Mouse (Mus musculus) embryonic facial prominence, embryonic 14.5 days (tissue): ENCODE measurements at regions not wholly inside any gene's neighbourhood (a gene's known extent, or its start where the extent isn't known, plus 50 kb on each side); places are given as distances from the start of the nearest gene placed in this dataset.

Source experiments
- ATAC-seq: fragments of 200-750 bp; cut with Nextera tagmentation; 2 replicates; pipeline ENCODE4 v1.8.0; 2017; ENCODE audit warnings: low read depth, moderate number of reproducible peaks, moderate TSS enrichment
- DNase-seq: peaks from one replicate; pipeline ENCODE4 v3.0.0-alpha.2; 2015; ENCODE audit warnings: low spot score
- H3K27ac ChIP-seq: fragments of 300-500 bp; sonication (generic); replicated peaks from 2 replicates; pipeline ENCODE4 v1.5.1; 2014; ENCODE audit warnings: low read depth, mild to moderate bottlenecking, low read length, moderate library complexity
- H3K27me3 ChIP-seq: fragments of 300-500 bp; sonication (generic); replicated peaks from 2 replicates; pipeline ENCODE4 v1.6.1; 2014; ENCODE audit warnings: low read length; ENCODE audit not compliant: control insufficient read depth, insufficient read depth
- H3K36me3 ChIP-seq: fragments of 300-500 bp; sonication (generic); 2 replicates; pipeline ENCODE4 v1.6.1; 2014; ENCODE audit warnings: low read length, mixed read lengths; ENCODE audit not compliant: control insufficient read depth, insufficient read depth
- H3K4me1 ChIP-seq: fragments of 300-500 bp; sonication (generic); 2 replicates; pipeline ENCODE4 v1.6.1; 2014; ENCODE audit warnings: antibody characterized with exemption, low read length; ENCODE audit not compliant: control insufficient read depth, insufficient read depth
- H3K4me2 ChIP-seq: fragments of 300-500 bp; sonication (generic); 2 replicates; pipeline ENCODE4 v1.6.1; 2014; ENCODE audit warnings: low read depth, mild to moderate bottlenecking, low read length, moderate library complexity, mixed read lengths
- H3K4me3 ChIP-seq: fragments of 300-500 bp; sonication (generic); 2 replicates; pipeline ENCODE4 v1.5.1; 2014; ENCODE audit warnings: low read depth, mild to moderate bottlenecking, low read length
- H3K9ac ChIP-seq: fragments of 300-500 bp; sonication (generic); 2 replicates; pipeline ENCODE4 v1.6.1; 2014; ENCODE audit warnings: low read depth, mild to moderate bottlenecking, low read length, moderate library complexity, mixed read lengths
- H3K9me3 ChIP-seq: fragments of 300-500 bp; sonication (generic); 2 replicates; pipeline ENCODE4 v1.6.1; 2016; ENCODE audit warnings: low read length; ENCODE audit not compliant: control insufficient read depth
- WGBS: fragments of 180-500 bp; shearing (Covaris S2); extraction: QIAGEN DNeasy Blood & Tissue Kit; methylation state at CpG from one replicate; pipeline ENCODE4 v1.1.7; 2014; 5-methylcytosine and 5-hydroxymethylcytosine counted together

DNA sequence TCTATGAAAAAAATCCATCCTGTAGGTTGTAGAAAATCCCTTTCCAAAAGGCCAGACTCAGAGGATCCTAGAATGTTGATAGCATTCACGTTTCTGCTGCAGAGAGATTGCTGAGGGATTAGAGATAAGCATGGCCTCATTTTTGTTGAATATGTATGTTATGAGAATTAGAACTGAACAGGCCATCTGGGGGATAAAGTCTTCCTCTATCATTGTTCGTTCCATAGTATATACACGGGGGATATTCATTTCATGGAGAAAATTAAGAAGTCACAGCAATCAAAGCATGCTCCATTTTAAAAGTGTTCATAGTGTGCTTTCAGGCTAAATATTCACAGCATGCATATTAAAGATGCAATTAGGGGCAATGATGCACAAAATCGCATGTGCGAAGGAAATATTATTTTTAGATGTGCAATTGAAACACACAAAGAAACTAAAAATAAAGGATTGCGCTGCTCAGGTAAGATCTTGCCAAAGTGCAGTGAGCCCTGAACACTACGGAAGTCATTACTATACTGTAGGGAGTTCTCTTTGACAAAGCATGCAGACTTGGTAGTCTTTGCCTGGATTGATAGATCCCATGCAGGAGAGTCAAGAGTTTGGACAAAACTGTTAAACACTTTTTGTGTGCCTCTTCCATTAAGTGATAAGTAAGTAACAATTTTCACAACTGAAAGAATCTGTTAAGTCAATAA is 511.5 kb downstream of the Phf3 start:
- WGBS, result 76% methylated on average over 7 of the region's 7 CpGs
- H3K4me2 ChIP-seq, result no peak overlapping the region

DNA sequence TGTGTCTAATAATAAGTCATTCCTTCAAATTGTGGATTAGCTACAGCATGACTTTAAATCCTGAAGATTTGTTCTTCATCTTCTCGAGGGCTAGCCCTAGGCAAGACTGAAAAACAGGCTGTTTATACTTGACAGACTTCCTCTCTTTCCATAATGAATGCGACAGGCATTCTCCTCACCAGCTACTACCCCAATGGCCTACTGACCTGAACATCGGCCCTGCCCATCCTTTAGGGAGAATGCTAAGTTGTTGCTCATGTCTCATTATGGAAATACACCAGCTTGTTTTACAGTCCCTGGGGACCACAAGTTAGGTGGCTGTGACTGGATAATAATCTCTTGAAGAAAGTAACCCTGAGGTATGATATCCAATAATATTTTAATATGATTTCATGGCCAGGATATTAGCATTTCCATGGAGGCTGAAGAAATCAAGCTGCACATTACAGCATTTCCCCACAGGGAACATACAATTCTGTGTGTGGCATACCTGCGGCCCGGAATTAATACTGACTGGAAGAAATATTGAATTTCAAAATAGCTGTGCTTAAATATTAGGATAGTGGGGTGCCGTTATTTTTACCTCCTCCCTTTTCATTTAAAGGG is 553.0 kb downstream of the Phf3 start:
- H3K27ac ChIP-seq, result no peak overlapping the region
- no peaks in the 10 kb centered on the region for H3K4me1 ChIP-seq
- no peak for ATAC-seq
- DNase-seq, result no peak
- no peaks in the 10 kb centered on the region for H3K9me3 ChIP-seq
- H3K36me3 ChIP-seq, result no peaks in the 10 kb centered on the region
- no peaks in the 10 kb centered on the region for H3K27me3 ChIP-seq
- no peak overlapping the region for H3K4me2 ChIP-seq
- 70% methylated on average over 6 of the region's 6 CpGs for WGBS
- H3K4me3 ChIP-seq, result no peak overlapping the region
- no peak overlapping the region for H3K9ac ChIP-seq

More for the DNA sequence above, 511.5 kb downstream of the Phf3 start:
- DNase-seq, result no peak
- Histone ChIP-seq H3K9me3 (no peaks in the 10 kb centered on the region), H3K4me3 (no peak overlapping the region), H3K27me3 (no peaks in the 10 kb centered on the region), H3K27ac (no peak overlapping the region), H3K36me3 (no peaks in the 10 kb centered on the region), H3K4me1 (no peaks in the 10 kb centered on the region), H3K9ac (no peak overlapping the region)
- no peak for ATAC-seq

DNA sequence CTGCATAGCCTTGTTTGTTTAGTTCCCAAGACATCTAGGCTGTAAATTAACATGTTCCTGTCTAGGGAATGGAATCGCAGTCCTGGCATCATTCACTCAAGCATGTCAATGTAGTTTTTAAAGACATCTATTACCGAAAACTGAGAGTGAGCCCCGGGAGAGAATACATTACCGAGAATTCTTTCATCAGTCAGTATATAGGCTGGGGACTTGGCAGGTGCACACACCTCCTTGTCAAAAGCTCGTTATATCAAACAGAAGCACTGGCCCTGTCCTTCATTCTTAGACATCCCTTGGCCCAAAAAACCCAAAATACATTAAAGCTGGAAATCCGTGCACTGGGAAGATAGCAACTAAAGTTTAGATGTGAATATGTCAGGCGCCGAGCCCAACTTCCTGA is 555.5 kb downstream of the Phf3 start:
- ATAC-seq, result no peak
- no peak for DNase-seq
- H3K36me3 ChIP-seq, result no peaks in the 10 kb centered on the region
- no peak overlapping the region for H3K4me3 ChIP-seq
- H3K27me3 ChIP-seq, result no peaks in the 10 kb centered on the region
- no peak overlapping the region for H3K4me2 ChIP-seq
- WGBS, result 84% methylated on average over 8 of the region's 8 CpGs
- H3K27ac ChIP-seq, result no peak overlapping the region
- H3K9me3 ChIP-seq, result no peaks in the 10 kb centered on the region
- no peaks in the 10 kb centered on the region for H3K4me1 ChIP-seq
- no peak overlapping the region for H3K9ac ChIP-seq

DNA sequence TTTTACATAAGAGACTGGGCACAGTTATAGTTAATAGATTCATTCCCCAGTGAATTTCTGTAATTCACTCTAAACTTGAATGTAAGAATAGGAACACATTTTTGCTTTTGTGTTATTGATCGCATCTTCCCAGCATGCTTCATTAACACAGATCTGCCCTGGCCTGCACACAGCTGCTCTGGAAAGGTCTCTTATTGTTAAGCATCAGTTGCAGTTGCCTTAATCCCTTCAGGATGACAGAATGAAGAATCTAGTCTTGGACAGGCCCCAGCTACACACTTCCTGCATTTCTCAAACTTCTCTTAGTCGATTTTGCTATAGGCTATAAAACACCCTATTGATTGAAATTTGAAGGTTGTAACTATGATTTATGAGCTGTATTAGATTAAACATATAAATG is 584.6 kb downstream of the Phf3 start:
- H3K9me3 ChIP-seq, result no peaks in the 10 kb centered on the region
- no peak overlapping the region for H3K27ac ChIP-seq
- no peak overlapping the region for H3K4me2 ChIP-seq
- H3K27me3 ChIP-seq, result no peaks in the 10 kb centered on the region
- 68% methylated on average over 2 of the region's 2 CpGs for WGBS
- ATAC-seq, result no peak
- DNase-seq, result no peak
- H3K9ac ChIP-seq, result no peak overlapping the region
- no peak overlapping the region for H3K4me3 ChIP-seq
- no peaks in the 10 kb centered on the region for H3K36me3 ChIP-seq
- no peaks in the 10 kb centered on the region for H3K4me1 ChIP-seq

DNA sequence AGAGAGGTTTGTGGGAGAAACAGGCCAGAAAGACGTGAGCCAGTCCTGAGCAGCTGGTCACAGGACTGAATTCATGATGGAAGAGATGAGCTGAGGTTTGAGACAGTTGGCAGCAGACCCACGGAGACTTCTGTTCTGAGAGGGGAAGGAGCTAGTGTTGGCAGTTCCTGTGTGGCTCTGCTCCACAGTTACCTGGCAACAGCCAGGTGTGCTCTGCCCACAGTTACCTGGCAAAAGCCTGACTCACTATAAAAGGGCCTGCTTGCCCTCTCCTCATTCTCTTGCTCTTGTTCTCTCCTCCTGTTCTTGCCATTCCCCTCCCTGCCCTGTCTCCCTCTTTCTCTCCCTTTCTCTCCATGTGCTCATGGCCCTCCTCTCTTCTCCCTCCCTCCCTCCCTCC is 611.3 kb downstream of the Phf3 start:
- WGBS, result 30% methylated on average over 2 of the region's 2 CpGs
- DNase-seq (no peak), ATAC-seq (no peak)
- no peaks in the 10 kb centered on the region for H3K27me3 ChIP-seq
- no peak overlapping the region for H3K4me3 ChIP-seq
- H3K4me1 ChIP-seq, result no peaks in the 10 kb centered on the region
- H3K9ac ChIP-seq, result no peak overlapping the region
- H3K9me3 ChIP-seq, result no peaks in the 10 kb centered on the region
- H3K36me3 ChIP-seq, result no peaks in the 10 kb centered on the region
- H3K4me2 ChIP-seq, result no peak overlapping the region
- no peak overlapping the region for H3K27ac ChIP-seq

DNA sequence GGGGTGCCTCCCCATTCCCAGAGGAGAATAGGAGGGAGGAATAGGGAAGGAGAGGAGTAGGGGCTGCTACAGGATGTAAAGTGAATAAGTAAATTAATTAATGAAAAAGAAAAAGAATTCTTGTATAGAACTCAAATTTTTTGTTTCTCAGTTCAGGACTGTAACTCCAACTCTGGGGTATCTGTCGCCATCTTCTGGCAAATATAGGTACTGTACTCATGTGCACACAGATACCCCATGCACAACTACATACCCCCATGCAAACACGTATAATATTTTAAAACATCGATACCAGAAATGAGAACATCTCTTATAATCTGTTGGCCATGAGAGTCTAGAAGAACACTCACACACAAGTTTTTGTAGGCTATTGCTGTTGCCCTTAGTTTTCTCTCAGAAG is 614.2 kb downstream of the Phf3 start:
- DNase-seq, result no peak
- H3K4me3 ChIP-seq, result no peak overlapping the region
- H3K9me3 ChIP-seq, result no peaks in the 10 kb centered on the region
- H3K4me2 ChIP-seq, result no peak overlapping the region
- no peak overlapping the region for H3K27ac ChIP-seq
- H3K9ac ChIP-seq, result no peak overlapping the region
- H3K4me1 ChIP-seq, result no peaks in the 10 kb centered on the region
- 69% methylated on average over 3 of the region's 3 CpGs for WGBS
- ATAC-seq, result no peak
- no peaks in the 10 kb centered on the region for H3K36me3 ChIP-seq
- H3K27me3 ChIP-seq, result no peaks in the 10 kb centered on the region

DNA sequence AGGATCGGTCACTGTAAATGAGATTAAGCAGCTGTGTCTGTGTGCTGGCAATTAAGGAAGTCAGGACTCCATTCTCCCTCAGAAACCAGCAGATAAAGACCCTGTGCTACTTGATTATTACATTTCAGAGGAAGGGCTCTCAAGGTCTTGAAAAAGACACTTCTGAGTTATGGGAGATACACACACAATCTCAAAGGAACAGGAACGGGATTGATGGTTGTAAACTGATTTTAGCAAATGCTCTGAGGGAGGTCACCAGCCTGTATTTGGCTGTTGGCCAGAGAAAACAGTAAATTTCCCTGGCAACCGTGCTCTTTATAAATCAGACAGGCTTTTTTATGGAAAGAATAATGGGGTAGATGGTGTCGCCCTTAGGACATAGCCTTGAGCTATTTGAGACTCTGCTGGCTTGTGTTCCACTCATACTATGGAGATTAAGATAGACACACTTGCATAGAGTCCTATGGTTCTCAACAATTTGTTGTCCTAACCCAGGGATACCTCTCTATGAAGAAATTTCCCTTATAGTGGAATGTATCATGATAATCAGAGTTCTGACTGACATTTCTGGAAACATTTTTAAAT is 656.9 kb downstream of the Phf3 start:
- 52% methylated on average over 4 of the region's 4 CpGs for WGBS
- H3K36me3 ChIP-seq, result no peaks in the 10 kb centered on the region
- H3K27me3 ChIP-seq, result no peaks in the 10 kb centered on the region
- H3K4me3 ChIP-seq, result no peak overlapping the region
- no peak overlapping the region for H3K27ac ChIP-seq
- H3K9me3 ChIP-seq, result no peaks in the 10 kb centered on the region
- no peak overlapping the region for H3K9ac ChIP-seq
- ATAC-seq (no peak), DNase-seq (no peak)
- H3K4me1 ChIP-seq, result no peaks in the 10 kb centered on the region
- no peak overlapping the region for H3K4me2 ChIP-seq

DNA sequence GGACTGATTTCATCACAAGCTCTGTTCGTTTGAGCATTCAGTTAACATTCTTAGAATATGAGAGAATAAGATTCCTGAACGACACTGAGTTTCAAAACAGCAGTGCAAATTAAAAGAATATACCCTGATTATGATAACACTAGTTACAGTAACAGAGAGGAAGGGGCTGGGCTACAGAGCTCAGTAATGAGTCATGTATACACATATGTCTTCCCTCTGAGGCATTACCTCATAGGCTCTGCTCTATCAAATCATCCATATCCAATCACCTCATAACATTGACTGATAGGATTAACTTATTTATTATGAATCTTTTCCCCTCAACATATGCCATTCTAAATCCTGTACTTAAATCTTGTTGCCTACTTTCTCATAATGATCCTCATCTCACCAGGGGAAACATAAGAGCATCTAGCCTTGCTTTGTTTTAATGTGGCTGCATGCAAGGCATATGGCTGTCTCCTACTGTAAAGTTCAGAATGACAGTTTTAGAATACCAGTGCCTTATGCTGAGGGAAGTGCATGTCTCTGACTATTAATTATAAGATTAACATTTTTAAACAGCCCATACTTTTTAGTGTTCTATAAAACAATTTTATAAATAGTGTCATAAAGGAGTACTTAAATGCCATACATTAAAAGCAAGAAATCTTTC is 669.0 kb downstream of the Phf3 start:
- H3K4me3 ChIP-seq, result no peak overlapping the region
- H3K36me3 ChIP-seq, result no peaks in the 10 kb centered on the region
- H3K4me1 ChIP-seq, result no peaks in the 10 kb centered on the region
- no peak overlapping the region for H3K4me2 ChIP-seq
- WGBS, result 62% methylated on average over 2 of the region's 2 CpGs
- no peak for DNase-seq
- H3K9me3 ChIP-seq, result no peaks in the 10 kb centered on the region
- no peak for ATAC-seq
- H3K9ac ChIP-seq, result no peak overlapping the region
- no peak overlapping the region for H3K27ac ChIP-seq
- no peaks in the 10 kb centered on the region for H3K27me3 ChIP-seq
